Mouse (Mus musculus) right cerebral cortex, postnatal 10 days (tissue): ENCODE results near the gene Tor2a.

Source experiments
- DNase-seq, 2 experiments: peaks; one replicate each; pipeline ENCODE4 v3.0.0; 2021; ENCODE audit warnings: low spot score in 2 of 2

The Tor2a gene

GRCm38 (mm10) chr2:32729547-32729946, 27.5 kb upstream of the Tor2a start:
- no peak for DNase-seq

- DNase-seq = no peak
These were observed 26.2 kb upstream of the Tor2a start for GRCm38 (mm10) chr2:32730854-32731253.

- DNase-seq = no peak
These were observed 25.1 kb upstream of the Tor2a start for GRCm38 (mm10) chr2:32731911-32732310.

- DNase-seq = no peak
These were observed 24.3 kb upstream of the Tor2a start for GRCm38 (mm10) chr2:32732695-32733094.

GRCm38 (mm10) chr2:32734480-32734879, 22.6 kb upstream of the Tor2a start:
- DNase-seq = no peak

- no peak for DNase-seq
These were observed 22.1 kb upstream of the Tor2a start for GRCm38 (mm10) chr2:32734933-32735332.

GRCm38 (mm10) chr2:32736306-32736829, 20.7 kb upstream of the Tor2a start:
- no peak for DNase-seq

- no peak for DNase-seq
These were observed 20.0 kb upstream of the Tor2a start for GRCm38 (mm10) chr2:32737008-32737407.

- no peak for DNase-seq
These were observed 17.7 kb upstream of the Tor2a start for GRCm38 (mm10) chr2:32739311-32739710.

- DNase-seq = no peak
These were observed 16.1 kb upstream of the Tor2a start, which contains the start of gene 6330409D20Rik for GRCm38 (mm10) chr2:32740916-32741272. Gene 6330409D20Rik, minus strand, starts transcription at chr2:32741016.

GRCm38 (mm10) chr2:32741273-32742172, 15.5 kb upstream of the Tor2a start:
- DNase-seq = peak; percentile 78 to 80

GRCm38 (mm10) chr2:32742173-32742531, 14.9 kb upstream of the Tor2a start:
- peak; percentile 92 to 94 for DNase-seq

- DNase-seq = no peak
These were observed 12.6 kb upstream of the Tor2a start for GRCm38 (mm10) chr2:32744272-32744982.

- no peak for DNase-seq
These were observed 8.0 kb upstream of the Tor2a start for GRCm38 (mm10) chr2:32749082-32749481.

- DNase-seq = no peak
These were observed 6.8 kb upstream of the Tor2a start for GRCm38 (mm10) chr2:32750199-32750598.

GRCm38 (mm10) chr2:32750887-32751664, 6.0 kb upstream of the Tor2a start:
- no peak for DNase-seq

GRCm38 (mm10) chr2:32751665-32752033, 5.4 kb upstream of the Tor2a start:
- DNase-seq = no peak

GRCm38 (mm10) chr2:32752181-32752580, 4.9 kb upstream of the Tor2a start:
- DNase-seq = no peak

GRCm38 (mm10) chr2:32756674-32757055, 369 bp upstream of the Tor2a start:
- no peak for DNase-seq

- no peak for DNase-seq
These were observed 1.5 kb downstream of the Tor2a start for GRCm38 (mm10) chr2:32758503-32758902.

GRCm38 (mm10) chr2:32759001-32759400, 2.0 kb downstream of the Tor2a start:
- DNase-seq = no peak

- DNase-seq = no peak
These were observed 4.3 kb downstream of the Tor2a start for GRCm38 (mm10) chr2:32761361-32761760.
